Mouse (Mus musculus): ENCODE data around the gene Armh1. TPM values are rescaled to one million over a fixed set of nuclear protein-coding genes. Genes with fewer than 3 reads are reported as not detected.

The Armh1 gene
- polyA plus RNA-seq, 1 experiment from 2014 or later, result 0.54 TPM

- Histone ChIP-seq H3K4me2 (ENCODE audit: low read length) (no peak overlapping the region), H3K4me1 (ENCODE audit: control insufficient read depth, insufficient read depth, low read length) (no peaks in the 10 kb centered on the region), H3K27ac (replicated peaks; ENCODE audit: low read depth, low read length) (no peak overlapping the region), H3K9ac (replicated peaks; ENCODE audit: low read length) (no peak overlapping the region), H3K4me3 (replicated peaks; ENCODE audit: low read depth, low read length) (no peak overlapping the region), H3K9me3 (ENCODE audit: control insufficient read depth, low read length) (no peaks in the 10 kb centered on the region), H3K36me3 (ENCODE audit: control insufficient read depth, insufficient read depth, low read length) (no peaks in the 10 kb centered on the region), H3K27me3 (ENCODE audit: control insufficient read depth, insufficient read depth, low read length) (no peaks in the 10 kb centered on the region)
- WGBS, result 62% methylated on average over 2 of the region's 2 CpGs
- DNase-seq (no peak), ATAC-seq (ENCODE audit: low FRiP score, low TSS enrichment) (no peak)
Observed at GRCm38 (mm10) chr4:117239153-117239552, 12.8 kb downstream of the Armh1 start.

DNA sequence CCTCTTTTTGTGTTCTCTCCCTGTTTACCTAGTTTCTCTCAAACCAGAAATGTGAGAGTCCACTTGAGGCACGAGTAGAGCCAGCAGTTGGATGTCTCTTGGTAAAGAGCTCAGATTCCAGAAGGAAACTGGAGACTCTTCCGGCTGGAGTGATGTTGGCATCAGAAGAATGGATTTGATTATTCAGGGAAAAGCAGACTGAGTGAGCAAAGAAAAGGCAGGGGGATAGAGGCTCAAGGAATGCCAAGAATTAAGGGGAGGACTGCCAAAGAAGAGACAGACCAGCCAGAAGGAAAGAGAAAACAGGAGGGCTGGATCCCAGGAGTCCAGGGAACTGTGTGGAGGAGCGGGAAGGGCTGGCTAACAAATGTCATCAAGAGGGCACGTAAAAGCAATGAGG is 16.1 kb downstream of the Armh1 start:
- H3K27ac ChIP-seq (replicated peaks; ENCODE audit: low read depth, low read length), result no peak overlapping the region
- no peak for DNase-seq
- no peak for ATAC-seq (ENCODE audit: low FRiP score, low TSS enrichment)
- H3K4me1 ChIP-seq (ENCODE audit: control insufficient read depth, insufficient read depth, low read length), result no peaks in the 10 kb centered on the region
- H3K36me3 ChIP-seq (ENCODE audit: control insufficient read depth, insufficient read depth, low read length), result no peaks in the 10 kb centered on the region
- H3K4me2 ChIP-seq (ENCODE audit: low read length), result no peak overlapping the region
- no peak overlapping the region for H3K4me3 ChIP-seq (replicated peaks; ENCODE audit: low read depth, low read length)
- H3K9me3 ChIP-seq (ENCODE audit: control insufficient read depth, low read length), result no peaks in the 10 kb centered on the region
- 68% methylated on average over 4 of the region's 4 CpGs for WGBS
- H3K9ac ChIP-seq (replicated peaks; ENCODE audit: low read length), result no peak overlapping the region
- no peaks in the 10 kb centered on the region for H3K27me3 ChIP-seq (ENCODE audit: control insufficient read depth, insufficient read depth, low read length)

DNA sequence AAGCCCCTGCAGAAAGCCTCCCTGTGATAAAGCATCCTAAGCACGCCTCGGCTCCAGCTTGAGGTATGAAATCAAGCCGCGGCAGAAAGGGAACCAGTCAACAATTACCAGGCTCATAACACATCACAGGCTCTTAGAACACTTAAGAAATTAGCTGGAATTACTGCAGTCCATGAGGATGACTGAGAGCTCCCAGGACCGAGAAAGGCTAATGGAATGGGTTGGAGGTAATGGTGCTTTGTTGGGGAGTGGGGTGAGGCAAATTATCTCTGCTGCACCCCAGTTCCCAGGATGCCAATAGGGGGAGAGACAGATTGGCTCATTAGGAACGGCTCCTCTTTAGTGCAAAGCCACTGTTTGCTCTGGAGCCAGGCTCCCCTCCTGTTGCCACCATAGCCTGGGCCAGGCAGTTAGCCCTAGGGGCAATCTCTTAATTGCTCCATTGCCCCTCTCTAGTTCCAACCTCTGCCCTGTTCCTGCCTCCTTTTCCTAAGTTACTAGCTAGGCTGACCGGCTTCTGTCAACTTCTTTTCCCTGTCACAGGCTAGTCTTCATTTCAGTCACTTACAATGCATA is 17.7 kb downstream of the Armh1 start:
- no peak for ATAC-seq (ENCODE audit: low FRiP score, low TSS enrichment)
- no peak for DNase-seq
- Histone ChIP-seq H3K27ac (replicated peaks; ENCODE audit: low read depth, low read length) (no peak overlapping the region), H3K9me3 (ENCODE audit: control insufficient read depth, low read length) (no peaks in the 10 kb centered on the region), H3K4me1 (ENCODE audit: control insufficient read depth, insufficient read depth, low read length) (no peaks in the 10 kb centered on the region), H3K4me2 (ENCODE audit: low read length) (no peak overlapping the region), H3K4me3 (replicated peaks; ENCODE audit: low read depth, low read length) (no peak overlapping the region), H3K36me3 (ENCODE audit: control insufficient read depth, insufficient read depth, low read length) (no peaks in the 10 kb centered on the region), H3K27me3 (ENCODE audit: control insufficient read depth, insufficient read depth, low read length) (no peaks in the 10 kb centered on the region), H3K9ac (replicated peaks; ENCODE audit: low read length) (no peak overlapping the region)
- 77% methylated on average over 7 of the region's 7 CpGs for WGBS

GRCm38 (mm10) chr4:117231208-117231607 is 20.7 kb downstream of the Armh1 start:
- no peak overlapping the region for H3K9ac ChIP-seq (replicated peaks; ENCODE audit: low read length)
- no peaks in the 10 kb centered on the region for H3K36me3 ChIP-seq (ENCODE audit: control insufficient read depth, insufficient read depth, low read length)
- no peak overlapping the region for H3K27ac ChIP-seq (replicated peaks; ENCODE audit: low read depth, low read length)
- no peak overlapping the region for H3K4me3 ChIP-seq (replicated peaks; ENCODE audit: low read depth, low read length)
- no peaks in the 10 kb centered on the region for H3K4me1 ChIP-seq (ENCODE audit: control insufficient read depth, insufficient read depth, low read length)
- no peaks in the 10 kb centered on the region for H3K9me3 ChIP-seq (ENCODE audit: control insufficient read depth, low read length)
- WGBS, result 85% methylated on average over 2 of the region's 2 CpGs
- no peaks in the 10 kb centered on the region for H3K27me3 ChIP-seq (ENCODE audit: control insufficient read depth, insufficient read depth, low read length)
- ATAC-seq (ENCODE audit: low FRiP score, low TSS enrichment) (no peak), DNase-seq (no peak)
- H3K4me2 ChIP-seq (ENCODE audit: low read length), result no peak overlapping the region

- Histone ChIP-seq H3K27me3 (ENCODE audit: control insufficient read depth, insufficient read depth, low read length) (no peaks in the 10 kb centered on the region), H3K9ac (replicated peaks; ENCODE audit: low read length) (no peak overlapping the region), H3K27ac (replicated peaks; ENCODE audit: low read depth, low read length) (no peak overlapping the region), H3K4me2 (ENCODE audit: low read length) (no peak overlapping the region), H3K4me1 (ENCODE audit: control insufficient read depth, insufficient read depth, low read length) (no peaks in the 10 kb centered on the region), H3K36me3 (ENCODE audit: control insufficient read depth, insufficient read depth, low read length) (no peaks in the 10 kb centered on the region), H3K9me3 (ENCODE audit: control insufficient read depth, low read length) (no peaks in the 10 kb centered on the region), H3K4me3 (replicated peaks; ENCODE audit: low read depth, low read length) (no peak overlapping the region)
- WGBS, result 49% methylated on average over 10 of the region's 10 CpGs
- DNase-seq (no peak), ATAC-seq (ENCODE audit: low FRiP score, low TSS enrichment) (no peak)
Observed at GRCm38 (mm10) chr4:117230331-117230730, 21.6 kb downstream of the Armh1 start.

DNA sequence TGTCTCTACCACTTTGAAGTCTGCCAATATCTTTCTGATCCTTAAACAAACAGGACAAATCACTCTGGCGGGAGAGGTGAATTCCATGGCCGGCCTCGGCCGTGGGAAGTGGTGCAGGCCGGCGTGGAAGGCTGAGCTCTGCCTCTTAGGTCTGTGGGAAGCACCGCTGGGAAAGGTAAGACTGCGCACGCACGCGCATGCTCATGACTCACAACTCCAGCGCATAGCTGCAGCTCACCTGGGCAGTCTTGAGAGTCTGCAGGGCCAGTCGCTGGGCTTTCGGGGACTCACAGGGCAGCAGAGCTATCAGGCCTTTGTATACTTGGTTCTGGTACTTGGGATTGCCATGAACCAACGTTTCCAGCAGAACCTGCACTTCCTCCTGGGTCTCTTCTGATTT is 22.3 kb downstream of the Armh1 start:
- no peaks in the 10 kb centered on the region for H3K9me3 ChIP-seq (ENCODE audit: control insufficient read depth, low read length)
- DNase-seq, result no peak
- no peak overlapping the region for H3K4me2 ChIP-seq (ENCODE audit: low read length)
- H3K27me3 ChIP-seq (ENCODE audit: control insufficient read depth, insufficient read depth, low read length), result no peaks in the 10 kb centered on the region
- no peak overlapping the region for H3K4me3 ChIP-seq (replicated peaks; ENCODE audit: low read depth, low read length)
- H3K36me3 ChIP-seq (ENCODE audit: control insufficient read depth, insufficient read depth, low read length), result no peaks in the 10 kb centered on the region
- no peak overlapping the region for H3K27ac ChIP-seq (replicated peaks; ENCODE audit: low read depth, low read length)
- no peaks in the 10 kb centered on the region for H3K4me1 ChIP-seq (ENCODE audit: control insufficient read depth, insufficient read depth, low read length)
- no peak overlapping the region for H3K9ac ChIP-seq (replicated peaks; ENCODE audit: low read length)
- 72% methylated on average over 15 of the region's 15 CpGs for WGBS
- ATAC-seq (ENCODE audit: low FRiP score, low TSS enrichment), result no peak

DNA sequence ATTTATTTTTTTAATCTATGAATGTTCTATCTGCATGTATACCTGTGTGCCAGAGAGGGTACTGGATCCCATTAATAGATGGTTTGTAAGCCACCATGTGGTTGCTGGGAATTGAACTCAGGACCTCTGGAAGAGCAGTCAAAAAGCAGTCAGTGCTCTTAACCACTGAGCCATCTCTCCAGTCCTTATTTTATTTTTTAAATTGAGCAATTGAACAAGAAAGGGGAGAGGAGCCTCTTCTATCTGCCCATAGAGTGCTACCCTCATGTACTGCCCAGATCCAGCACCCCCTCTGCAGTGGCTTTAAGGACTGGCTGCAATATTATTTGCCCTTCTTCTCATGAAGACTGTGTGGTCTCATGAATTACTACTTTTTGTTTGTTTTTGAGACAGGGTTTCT is 26.7 kb downstream of the Armh1 start:
- ATAC-seq (ENCODE audit: low FRiP score, low TSS enrichment) (no peak), DNase-seq (no peak)
- H3K27me3 ChIP-seq (ENCODE audit: control insufficient read depth, insufficient read depth, low read length), result no peaks in the 10 kb centered on the region

GRCm38 (mm10) chr4:117224122-117224521 is 27.8 kb downstream of the Armh1 start:
- ATAC-seq (ENCODE audit: low FRiP score, low TSS enrichment) (no peak), DNase-seq (no peak)
- Histone ChIP-seq H3K27me3 (ENCODE audit: control insufficient read depth, insufficient read depth, low read length) (no peaks in the 10 kb centered on the region), H3K27ac (replicated peaks; ENCODE audit: low read depth, low read length) (no peak overlapping the region), H3K4me1 (ENCODE audit: control insufficient read depth, insufficient read depth, low read length) (no peaks in the 10 kb centered on the region), H3K36me3 (ENCODE audit: control insufficient read depth, insufficient read depth, low read length) (no peaks in the 10 kb centered on the region), H3K4me3 (replicated peaks; ENCODE audit: low read depth, low read length) (no peak overlapping the region), H3K4me2 (ENCODE audit: low read length) (no peak overlapping the region), H3K9ac (replicated peaks; ENCODE audit: low read length) (no peak overlapping the region), H3K9me3 (ENCODE audit: control insufficient read depth, low read length) (no peaks in the 10 kb centered on the region)
- WGBS, result 78% methylated on average over 8 of the region's 8 CpGs

More for the DNA sequence above, 26.7 kb downstream of the Armh1 start:
- Histone ChIP-seq H3K4me3 (replicated peaks; ENCODE audit: low read depth, low read length) (no peak overlapping the region), H3K4me2 (ENCODE audit: low read length) (no peak overlapping the region), H3K9me3 (ENCODE audit: control insufficient read depth, low read length) (no peaks in the 10 kb centered on the region), H3K27ac (replicated peaks; ENCODE audit: low read depth, low read length) (no peak overlapping the region), H3K4me1 (ENCODE audit: control insufficient read depth, insufficient read depth, low read length) (no peaks in the 10 kb centered on the region), H3K9ac (replicated peaks; ENCODE audit: low read length) (no peak overlapping the region), H3K36me3 (ENCODE audit: control insufficient read depth, insufficient read depth, low read length) (no peaks in the 10 kb centered on the region)

DNA sequence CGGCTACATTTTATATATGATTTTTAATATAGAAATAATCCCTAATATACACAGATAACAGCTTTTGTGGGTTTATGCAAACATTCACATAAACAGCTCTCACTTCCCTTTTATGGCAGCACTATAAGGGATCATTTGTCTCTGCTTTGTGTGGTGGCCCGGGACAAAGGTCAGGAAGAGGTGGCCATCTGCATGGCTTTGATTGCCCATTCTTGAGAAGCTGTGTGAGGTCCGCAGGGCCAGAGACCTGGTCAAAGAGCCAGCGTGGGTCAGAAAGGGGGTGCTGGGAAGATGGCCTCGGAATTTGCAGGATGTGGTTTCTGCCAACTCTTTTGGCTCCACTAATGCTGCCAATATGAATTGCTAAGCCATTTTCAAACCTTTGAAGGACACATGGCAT is 28.9 kb downstream of the Armh1 start:
- H3K36me3 ChIP-seq (ENCODE audit: control insufficient read depth, insufficient read depth, low read length), result no peaks in the 10 kb centered on the region
- no peak overlapping the region for H3K9ac ChIP-seq (replicated peaks; ENCODE audit: low read length)
- H3K4me3 ChIP-seq (replicated peaks; ENCODE audit: low read depth, low read length), result no peak overlapping the region
- H3K9me3 ChIP-seq (ENCODE audit: control insufficient read depth, low read length), result no peaks in the 10 kb centered on the region
- ATAC-seq (ENCODE audit: low FRiP score, low TSS enrichment), result no peak
- WGBS, result 71% methylated on average over 5 of the region's 5 CpGs
- H3K4me1 ChIP-seq (ENCODE audit: control insufficient read depth, insufficient read depth, low read length), result no peaks in the 10 kb centered on the region
- no peak overlapping the region for H3K27ac ChIP-seq (replicated peaks; ENCODE audit: low read depth, low read length)
- H3K27me3 ChIP-seq (ENCODE audit: control insufficient read depth, insufficient read depth, low read length), result no peaks in the 10 kb centered on the region
- no peak for DNase-seq
- no peak overlapping the region for H3K4me2 ChIP-seq (ENCODE audit: low read length)

Data from midbrain, embryonic 14.5 days (tissue).